Mouse (Mus musculus) lung, adult 2 months (tissue): ENCODE measurements around the gene Ifi205. TPM values are rescaled to one million over a fixed set of nuclear protein-coding genes. Genes with fewer than 3 reads are reported as not detected.
"Not testable (repeated sequence)": the region's sequence is repeated elsewhere in the genome, so short reads cannot be mapped to it uniquely, and the experiment has no call there.

ENCODE experiments used
- DNase-seq: peaks from one replicate; pipeline ENCODE4 v3.0.0; 2022
- H3K4me1 ChIP-seq: fragments of 200-500 bp; 2 replicates; pipeline ENCODE4 v1.6.1; 2011; ENCODE audit warnings: low read length; ENCODE audit not compliant: control insufficient read depth, insufficient read depth
- H3K4me3 ChIP-seq: fragments of 200-500 bp; replicated peaks from 2 replicates; pipeline ENCODE3; 2011; ENCODE audit warnings: low read depth, mild to moderate bottlenecking, control low read depth, low read length; ENCODE audit errors: extremely low read depth
- CTCF ChIP-seq: fragments of 200-500 bp; IDR thresholded peaks from 2 replicates; pipeline ENCODE4 v1.5.1; 2011; ENCODE audit warnings: mild to moderate bottlenecking, low read length, control low read depth; ENCODE audit not compliant: insufficient read depth
- POLR2A ChIP-seq: fragments of 200-500 bp; IDR thresholded peaks from 2 replicates; pipeline ENCODE4 v1.6.1; 2011; ENCODE audit warnings: low read depth, mild to moderate bottlenecking, control low read depth, low read length, borderline replicate concordance; ENCODE audit errors: extremely low read depth
- WGBS: fragments of 180-500 bp; shearing (Covaris S2); methylation state at CpG from one replicate; pipeline ENCODE4 v1.1.7; 2018; 5-methylcytosine and 5-hydroxymethylcytosine counted together
- polyA plus RNA-seq: library from polyadenylated mRNA; depleted of rRNA; stranded (reverse); fragments of >200 nt; gene quantifications from 2 replicates; pipeline ENCODE4 v1.2.3, GENCODE M21; 2012

The Ifi205 gene
- polyA plus RNA-seq, 1 experiment, result 0.80 TPM

- Histone ChIP-seq H3K4me1 (no peaks in the 10 kb centered on the region; the same call in 1 of the 2 replicates), H3K4me3 (no peak overlapping the region)
- WGBS, result 51% methylated on average over 2 of the region's 2 CpGs
- no peak for DNase-seq
- TF ChIP-seq CTCF, result no peak
- no peak for TF ChIP-seq POLR2A
Observed at GRCm38 (mm10) chr1:174044431-174044830, 12.8 kb upstream of the Ifi205 start.

DNA sequence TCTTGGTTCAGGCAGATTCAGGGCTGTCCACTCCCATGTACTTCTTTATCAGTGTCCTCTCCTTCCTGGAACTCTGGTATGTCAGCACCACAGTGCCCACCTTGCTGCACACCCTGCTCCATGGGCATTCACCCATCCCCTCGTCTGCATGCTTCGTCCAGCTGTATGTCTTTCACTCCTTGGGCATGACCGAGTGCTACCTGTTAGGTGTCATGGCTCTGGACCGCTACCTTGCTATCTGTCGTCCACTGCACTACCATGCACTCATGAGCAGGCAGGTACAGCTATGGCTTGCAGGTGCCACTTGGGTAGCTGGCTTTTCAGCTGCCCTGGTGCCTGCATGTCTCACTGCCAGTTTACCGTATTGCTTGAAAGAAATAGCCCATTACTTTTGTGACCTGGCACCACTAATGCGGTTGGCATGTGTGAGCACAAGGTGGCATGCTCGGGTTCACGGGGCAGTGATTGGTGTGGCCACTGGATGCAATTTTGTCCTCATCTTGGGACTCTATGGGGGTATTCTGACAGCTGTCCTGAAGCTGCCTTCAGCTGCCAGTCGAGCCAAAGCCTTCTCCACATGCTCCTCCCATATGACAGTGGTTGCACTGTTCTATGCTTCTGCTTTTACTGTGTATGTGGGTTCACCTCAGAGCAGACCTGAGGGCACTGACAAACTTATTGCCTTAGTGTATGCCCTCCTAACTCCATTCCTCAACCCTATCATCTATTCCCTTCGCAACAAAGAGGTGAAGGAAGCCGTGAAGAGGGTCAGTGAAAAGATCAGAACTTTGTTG lies 10.7 kb upstream of the Ifi205 start:
- DNase-seq, H3K4me1 ChIP-seq, H3K4me3 ChIP-seq: not testable (repeated sequence)
- 80% methylated on average over 12 of the region's 12 CpGs for WGBS

DNA sequence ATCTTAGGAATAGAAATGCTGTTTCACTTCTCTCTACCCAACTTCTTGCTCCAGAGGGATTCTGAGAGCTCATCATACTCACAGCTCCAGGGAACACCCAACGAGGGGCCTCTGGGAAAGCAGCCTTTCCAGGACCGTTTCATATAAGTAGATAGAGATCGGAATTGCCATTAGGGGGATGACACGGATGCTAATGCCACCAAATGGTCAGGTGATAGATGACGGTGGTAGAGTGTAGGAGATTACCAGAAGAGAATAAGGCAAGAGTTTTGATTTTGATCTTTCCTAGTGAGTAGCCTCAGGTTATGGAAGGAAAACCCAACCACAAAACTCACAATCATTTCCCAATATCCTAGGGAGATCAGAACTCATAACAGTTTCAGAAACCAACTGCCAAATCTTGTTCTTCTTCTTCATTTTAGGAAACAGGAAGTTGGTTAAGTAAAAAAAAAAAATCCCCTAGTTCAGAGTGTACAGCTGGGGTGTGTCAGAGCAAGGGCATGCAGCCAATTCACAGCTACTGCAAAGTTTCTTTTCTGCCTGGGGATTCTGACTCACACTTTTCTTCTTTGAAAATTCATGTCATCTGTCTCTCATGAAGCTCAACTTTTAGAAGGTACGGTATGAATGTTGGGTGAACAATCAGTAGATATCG lies 9.0 kb upstream of the Ifi205 start, which contains the start of gene Olfr433:
Gene Olfr433 (plus strand): TSS at position 183 of the 655 bp plus-strand sequence.
- DNase-seq, result peak; percentile 24
- Histone ChIP-seq H3K4me3 (no peak within 1 kb of the TSS), H3K4me1 (no peaks in the 10 kb centered on the region; the same call in 1 of the 2 replicates)
- 58% methylated on average over 7 of the region's 7 CpGs for WGBS
- TF ChIP-seq CTCF (no peak), POLR2A (no peak)

DNA sequence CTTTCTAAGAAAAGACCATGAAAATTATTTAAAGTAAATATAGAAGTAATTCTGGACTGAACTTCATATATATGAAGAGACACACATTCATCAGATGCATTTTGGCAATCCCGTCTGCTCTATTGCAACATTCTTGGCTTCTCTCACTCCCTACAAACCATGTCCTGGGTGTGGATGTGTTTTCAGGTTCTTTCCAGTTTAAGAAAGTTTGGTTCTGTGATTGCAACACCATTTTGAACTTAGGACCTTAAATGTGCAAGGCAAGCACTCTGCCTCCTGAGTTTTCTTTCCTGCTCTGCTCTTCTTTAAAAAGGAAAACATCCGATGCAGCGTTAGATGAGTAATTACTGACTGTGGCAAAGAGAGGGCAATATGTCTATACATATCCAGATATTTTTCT lies 6.9 kb upstream of the Ifi205 start:
- DNase-seq, result no peak
- Histone ChIP-seq H3K4me1 (no peaks in the 10 kb centered on the region; the same call in 1 of the 2 replicates), H3K4me3 (no peak overlapping the region)
- WGBS, result 75% methylated on average over 3 of the region's 3 CpGs
- no peak for TF ChIP-seq POLR2A
- no peak for TF ChIP-seq CTCF

DNA sequence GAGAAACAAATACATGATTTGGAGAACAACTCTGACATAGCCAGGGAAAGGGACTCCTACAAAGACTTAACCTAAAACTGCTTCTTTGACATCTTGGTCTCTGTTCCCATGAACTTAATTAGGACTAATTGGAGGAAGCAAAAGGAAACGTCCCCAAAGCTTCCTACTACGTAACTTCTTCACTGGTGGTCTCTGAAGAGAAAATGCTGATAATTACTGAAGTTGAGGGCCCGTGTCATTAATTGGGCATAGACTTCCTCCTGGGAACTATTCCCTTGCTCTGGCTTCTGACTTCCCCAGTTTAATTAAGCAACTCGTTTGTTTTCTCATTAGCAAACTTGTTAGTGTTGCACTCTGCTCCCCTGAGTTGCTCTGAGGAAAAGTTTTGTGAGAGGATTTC lies 4.2 kb upstream of the Ifi205 start:
- no peak for DNase-seq

DNA sequence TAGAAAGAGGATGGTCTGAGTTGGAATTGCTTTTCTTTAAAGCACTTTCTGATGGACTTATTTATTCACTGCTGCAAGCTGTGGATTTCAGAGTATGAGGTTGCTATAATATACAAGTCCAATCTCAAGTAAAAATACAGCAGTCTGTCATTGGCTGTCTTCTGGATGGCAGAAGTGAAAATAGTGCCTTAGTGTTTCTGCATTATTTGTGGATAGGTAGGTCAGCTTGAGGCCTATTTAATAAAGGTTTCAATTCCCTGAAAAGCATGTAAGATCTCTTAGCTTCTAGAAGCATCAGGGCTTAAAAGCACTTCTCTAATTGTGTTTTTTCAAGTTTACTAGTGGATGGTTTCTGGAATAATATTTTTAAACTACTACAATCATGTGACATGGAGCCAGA lies 24.6 kb downstream of the Ifi205 start:
- not testable (repeated sequence) for H3K4me1 ChIP-seq, H3K4me3 ChIP-seq, DNase-seq

More for the DNA sequence above, 4.2 kb upstream of the Ifi205 start:
- no peak for TF ChIP-seq POLR2A
- WGBS, result 70% methylated on average over 4 of the region's 4 CpGs
- H3K4me3 ChIP-seq, result no peak overlapping the region
- H3K4me1 ChIP-seq, result no peaks in the 10 kb centered on the region; the same call in 1 of the 2 replicates

- 47% methylated on average over 2 of the region's 3 CpGs for WGBS
- not testable (repeated sequence) for H3K4me3 ChIP-seq, DNase-seq, H3K4me1 ChIP-seq
Observed at GRCm38 (mm10) chr1:174004352-174005109, 27.1 kb downstream of the Ifi205 start.

- TF ChIP-seq CTCF (no peak), POLR2A (no peak)
- Histone ChIP-seq H3K4me1 (no peaks in the 10 kb centered on the region), H3K4me3 (no peak overlapping the region)
- no peak for DNase-seq
- whole genome bisulfite sequencing, result 71% methylated on average over 4 of the region's 4 CpGs
Observed at GRCm38 (mm10) chr1:173995003-173995402, 36.6 kb downstream of the Ifi205 start.

DNA sequence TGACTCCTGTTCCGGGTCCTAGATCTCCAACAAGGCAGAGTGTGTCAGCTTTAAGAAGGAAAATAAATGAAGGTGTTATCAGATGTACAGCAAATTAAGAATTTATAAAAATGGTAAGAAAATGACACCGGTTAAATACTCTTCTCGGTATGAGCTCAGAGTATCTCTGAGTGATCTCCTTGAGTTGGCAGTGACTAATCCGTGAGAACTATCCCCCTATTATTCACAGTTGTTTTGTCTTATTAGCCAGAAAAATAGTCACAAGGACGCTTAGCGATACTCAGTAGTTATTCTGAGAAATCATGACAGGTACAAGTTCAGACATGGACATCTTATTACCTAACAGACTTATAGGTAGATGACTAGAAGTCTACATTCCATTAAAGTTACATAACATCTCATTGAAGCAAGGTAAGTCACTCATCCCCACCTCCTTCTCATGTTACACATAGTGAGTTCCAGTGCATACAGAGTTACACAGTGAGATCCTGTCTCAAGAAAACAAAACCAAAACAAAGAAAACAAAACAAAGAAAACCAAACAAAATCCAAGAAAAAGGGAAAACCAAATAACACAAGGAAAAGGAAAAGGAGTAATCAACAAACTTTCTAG lies 48.8 kb downstream of the Ifi205 start, which contains the start of gene Ifi202b:
Gene Ifi202b (minus strand): TSS at position 51 of the 612 bp plus-strand sequence.
- 73% methylated on average over 6 of the region's 6 CpGs for WGBS
- not testable (repeated sequence) for H3K4me3 ChIP-seq, H3K4me1 ChIP-seq, DNase-seq

DNA sequence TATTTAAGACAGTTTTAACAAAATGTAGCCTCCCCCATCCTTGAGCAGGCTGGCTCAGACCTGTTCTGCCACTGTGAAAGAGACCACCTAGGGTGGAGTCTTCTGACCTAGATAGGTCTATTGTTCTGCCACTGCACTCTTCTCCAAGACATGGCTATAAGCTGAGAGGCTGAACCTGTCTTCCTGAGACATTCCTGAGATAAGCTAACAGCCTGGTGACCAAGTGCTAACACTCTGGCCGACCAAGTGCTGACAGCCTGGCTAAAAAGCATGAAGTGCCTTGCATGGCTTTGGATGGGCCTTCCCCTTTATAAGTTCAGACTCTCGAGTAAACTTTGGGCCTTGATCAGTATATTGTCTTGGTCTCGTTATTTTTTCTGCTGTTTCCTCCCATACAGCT lies 50.6 kb downstream of the Ifi205 start:
- 25% methylated on average over 3 of the region's 3 CpGs for WGBS
- not testable (repeated sequence) for DNase-seq, H3K4me3 ChIP-seq, H3K4me1 ChIP-seq
